Mouse (Mus musculus): ENCODE measurements around the gene Dkkl1. TPM values are rescaled to one million over a fixed set of nuclear protein-coding genes. Genes with fewer than 3 reads are reported as not detected.

Dkkl1 gene
- polyA plus RNA-seq, 1 experiment, result 4.2 TPM

DNA sequence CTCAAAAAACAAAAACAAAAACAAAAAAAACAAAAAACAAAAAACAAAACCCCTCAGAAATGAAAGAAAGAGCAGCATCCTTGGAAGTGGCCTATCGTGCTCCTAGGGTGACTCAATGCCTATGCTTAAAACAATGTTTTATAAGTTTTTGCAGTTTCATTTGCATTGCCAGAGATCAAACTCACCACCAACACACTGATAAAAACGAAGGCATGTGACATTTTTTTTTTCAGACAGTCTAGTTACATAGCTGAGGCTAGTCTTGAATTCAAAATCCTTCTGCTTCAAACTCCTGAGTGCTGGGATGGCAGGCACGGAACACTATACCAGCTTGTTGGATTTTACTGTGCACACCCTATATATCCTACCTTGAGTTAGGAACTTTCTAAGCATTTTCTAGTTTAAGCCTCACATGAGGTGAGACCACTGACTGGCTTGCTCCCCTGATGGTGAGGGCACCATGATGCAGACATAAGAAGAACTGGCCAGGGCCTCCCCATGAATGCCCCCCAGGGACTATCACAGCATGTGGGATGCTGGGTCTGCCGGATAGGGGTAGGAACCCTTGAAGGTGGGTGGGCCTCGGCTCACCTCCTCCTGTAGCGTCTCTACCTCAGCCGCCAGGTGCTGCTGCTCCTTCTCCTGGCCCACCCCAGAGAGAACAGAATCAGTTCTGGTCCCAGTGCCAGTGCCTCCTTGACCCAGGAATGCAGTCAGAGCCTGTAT, 19.2 kb downstream of the Dkkl1 start:
- Histone ChIP-seq H3K4me3 (ENCODE audit: low read depth, low read length) (no peak overlapping the region), H3K36me3 (ENCODE audit: control insufficient read depth, insufficient read depth, low read length, poor library complexity, severe bottlenecking) (no peaks in the 10 kb centered on the region), H3K4me1 (ENCODE audit: control insufficient read depth, insufficient read depth, low read length) (no peaks in the 10 kb centered on the region), H3K27ac (ENCODE audit: insufficient read depth, low read length) (no peak overlapping the region), H3K9ac (ENCODE audit: low read depth, poor library complexity, severe bottlenecking) (no peak overlapping the region), H3K9me3 (replicated peaks; ENCODE audit: control insufficient read depth, insufficient read depth, low read length, poor library complexity, severe bottlenecking) (no peaks in the 10 kb centered on the region), H3K27me3 (ENCODE audit: control insufficient read depth, insufficient read depth, low read length, poor library complexity, severe bottlenecking) (no peaks in the 10 kb centered on the region)
- TF ChIP-seq EP300 (IDR thresholded peaks at IDR 0.05; ENCODE audit: insufficient read depth, low read depth, low read length) (no peak), POLR2A (IDR thresholded peaks at IDR 0.05; ENCODE audit: insufficient read depth, low read length) (no peak), CTCF (IDR thresholded peaks at IDR 0.05; ENCODE audit: low read depth, low read length) (no peak)

GRCm38 (mm10) chr7:45191803-45192363, 20.1 kb downstream of the Dkkl1 start:
- H3K9me3 ChIP-seq (replicated peaks; ENCODE audit: control insufficient read depth, insufficient read depth, low read length, poor library complexity, severe bottlenecking), result no peaks in the 10 kb centered on the region
- H3K9ac ChIP-seq (ENCODE audit: low read depth, poor library complexity, severe bottlenecking), result no peak overlapping the region
- H3K4me1 ChIP-seq (ENCODE audit: control insufficient read depth, insufficient read depth, low read length), result no peaks in the 10 kb centered on the region
- H3K36me3 ChIP-seq (ENCODE audit: control insufficient read depth, insufficient read depth, low read length, poor library complexity, severe bottlenecking), result no peaks in the 10 kb centered on the region
- H3K4me3 ChIP-seq (ENCODE audit: low read depth, low read length), result no peak overlapping the region
- H3K27ac ChIP-seq (ENCODE audit: insufficient read depth, low read length), result no peak overlapping the region
- no peak for TF ChIP-seq EP300 (IDR thresholded peaks at IDR 0.05; ENCODE audit: insufficient read depth, low read depth, low read length)
- no peak for TF ChIP-seq POLR2A (IDR thresholded peaks at IDR 0.05; ENCODE audit: insufficient read depth, low read length)
- TF ChIP-seq CTCF (IDR thresholded peaks at IDR 0.05; ENCODE audit: low read depth, low read length), result no peak
- H3K27me3 ChIP-seq (ENCODE audit: control insufficient read depth, insufficient read depth, low read length, poor library complexity, severe bottlenecking), result no peaks in the 10 kb centered on the region

DNA sequence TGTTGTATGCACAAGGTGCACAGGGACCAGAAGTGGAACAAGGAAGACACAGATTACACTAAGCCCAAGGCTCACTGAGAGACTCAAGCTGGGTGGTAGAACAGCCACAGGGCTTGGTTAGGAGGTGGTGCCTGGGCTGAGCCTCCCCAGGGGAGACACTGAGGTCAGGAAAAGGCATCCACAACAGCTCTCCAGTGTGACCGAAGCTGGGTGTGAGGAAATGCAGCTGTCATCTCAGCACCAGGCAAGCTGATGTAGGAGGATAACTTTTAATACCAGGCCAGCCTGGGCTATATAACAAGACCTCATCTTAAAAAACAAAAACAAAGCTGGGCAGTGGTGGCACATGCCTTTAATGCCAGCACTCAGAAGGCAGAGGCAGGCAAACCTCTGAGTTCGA, 20.8 kb downstream of the Dkkl1 start:
- no peak overlapping the region for H3K9ac ChIP-seq (ENCODE audit: low read depth, poor library complexity, severe bottlenecking)
- no peak overlapping the region for H3K27ac ChIP-seq (ENCODE audit: insufficient read depth, low read length)
- no peaks in the 10 kb centered on the region for H3K9me3 ChIP-seq (replicated peaks; ENCODE audit: control insufficient read depth, insufficient read depth, low read length, poor library complexity, severe bottlenecking)
- H3K36me3 ChIP-seq (ENCODE audit: control insufficient read depth, insufficient read depth, low read length, poor library complexity, severe bottlenecking), result no peaks in the 10 kb centered on the region
- TF ChIP-seq EP300 (IDR thresholded peaks at IDR 0.05; ENCODE audit: insufficient read depth, low read depth, low read length) (no peak), POLR2A (IDR thresholded peaks at IDR 0.05; ENCODE audit: insufficient read depth, low read length) (no peak), CTCF (IDR thresholded peaks at IDR 0.05; ENCODE audit: low read depth, low read length) (no peak)
- no peaks in the 10 kb centered on the region for H3K4me1 ChIP-seq (ENCODE audit: control insufficient read depth, insufficient read depth, low read length)
- H3K4me3 ChIP-seq (ENCODE audit: low read depth, low read length), result no peak overlapping the region
- H3K27me3 ChIP-seq (ENCODE audit: control insufficient read depth, insufficient read depth, low read length, poor library complexity, severe bottlenecking), result no peaks in the 10 kb centered on the region

GRCm38 (mm10) chr7:45190186-45190585, 21.8 kb downstream of the Dkkl1 start:
- no peaks in the 10 kb centered on the region for H3K27me3 ChIP-seq (ENCODE audit: control insufficient read depth, insufficient read depth, low read length, poor library complexity, severe bottlenecking)
- no peaks in the 10 kb centered on the region for H3K9me3 ChIP-seq (replicated peaks; ENCODE audit: control insufficient read depth, insufficient read depth, low read length, poor library complexity, severe bottlenecking)
- H3K4me3 ChIP-seq (ENCODE audit: low read depth, low read length), result no peak overlapping the region
- TF ChIP-seq CTCF (IDR thresholded peaks at IDR 0.05; ENCODE audit: low read depth, low read length), result no peak
- TF ChIP-seq POLR2A (IDR thresholded peaks at IDR 0.05; ENCODE audit: insufficient read depth, low read length), result no peak
- no peaks in the 10 kb centered on the region for H3K4me1 ChIP-seq (ENCODE audit: control insufficient read depth, insufficient read depth, low read length)
- H3K36me3 ChIP-seq (ENCODE audit: control insufficient read depth, insufficient read depth, low read length, poor library complexity, severe bottlenecking), result no peaks in the 10 kb centered on the region
- H3K9ac ChIP-seq (ENCODE audit: low read depth, poor library complexity, severe bottlenecking), result no peak overlapping the region
- H3K27ac ChIP-seq (ENCODE audit: insufficient read depth, low read length), result no peak overlapping the region

DNA sequence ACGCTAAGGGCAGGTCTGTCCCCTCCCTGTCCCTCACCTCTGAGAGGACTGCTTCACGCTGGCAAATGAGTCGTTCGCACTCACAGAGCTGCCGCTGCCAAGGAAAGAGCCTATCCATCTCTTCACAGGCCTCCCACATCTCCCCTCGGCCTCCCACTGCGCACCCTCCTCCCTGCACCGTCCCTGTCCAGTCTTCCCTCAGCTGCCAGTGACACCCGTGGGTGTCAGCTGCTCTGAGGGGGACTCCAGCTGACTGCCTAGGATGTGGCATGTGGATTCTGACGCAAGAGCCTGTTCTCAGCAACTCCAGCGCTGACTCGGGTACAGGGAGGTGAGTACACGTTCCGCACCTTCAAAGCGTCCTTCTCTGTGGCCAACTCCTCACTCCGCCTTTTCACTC, 22.3 kb downstream of the Dkkl1 start:
- H3K4me3 ChIP-seq (ENCODE audit: low read depth, low read length), result peak overlapping the region; percentile 14
- H3K4me1 ChIP-seq (ENCODE audit: control insufficient read depth, insufficient read depth, low read length), result no peaks in the 10 kb centered on the region
- H3K9me3 ChIP-seq (replicated peaks; ENCODE audit: control insufficient read depth, insufficient read depth, low read length, poor library complexity, severe bottlenecking), result no peaks in the 10 kb centered on the region
- H3K27me3 ChIP-seq (ENCODE audit: control insufficient read depth, insufficient read depth, low read length, poor library complexity, severe bottlenecking), result no peaks in the 10 kb centered on the region
- H3K9ac ChIP-seq (ENCODE audit: low read depth, poor library complexity, severe bottlenecking), result no peak overlapping the region
- H3K27ac ChIP-seq (ENCODE audit: insufficient read depth, low read length), result no peak overlapping the region
- TF ChIP-seq CTCF (IDR thresholded peaks at IDR 0.05; ENCODE audit: low read depth, low read length) (no peak), POLR2A (IDR thresholded peaks at IDR 0.05; ENCODE audit: insufficient read depth, low read length) (no peak), EP300 (IDR thresholded peaks at IDR 0.05; ENCODE audit: insufficient read depth, low read depth, low read length) (no peak)
- H3K36me3 ChIP-seq (ENCODE audit: control insufficient read depth, insufficient read depth, low read length, poor library complexity, severe bottlenecking), result no peaks in the 10 kb centered on the region

GRCm38 (mm10) chr7:45185921-45186320, 26.0 kb downstream of the Dkkl1 start:
- H3K27ac ChIP-seq (ENCODE audit: insufficient read depth, low read length), result no peak overlapping the region
- no peak overlapping the region for H3K4me3 ChIP-seq (ENCODE audit: low read depth, low read length)
- no peak overlapping the region for H3K9ac ChIP-seq (ENCODE audit: low read depth, poor library complexity, severe bottlenecking)
- no peaks in the 10 kb centered on the region for H3K4me1 ChIP-seq (ENCODE audit: control insufficient read depth, insufficient read depth, low read length)
- H3K27me3 ChIP-seq (ENCODE audit: control insufficient read depth, insufficient read depth, low read length, poor library complexity, severe bottlenecking), result no peaks in the 10 kb centered on the region
- H3K36me3 ChIP-seq (ENCODE audit: control insufficient read depth, insufficient read depth, low read length, poor library complexity, severe bottlenecking), result no peaks in the 10 kb centered on the region
- H3K9me3 ChIP-seq (replicated peaks; ENCODE audit: control insufficient read depth, insufficient read depth, low read length, poor library complexity, severe bottlenecking), result no peaks in the 10 kb centered on the region
- no peak for TF ChIP-seq POLR2A (IDR thresholded peaks at IDR 0.05; ENCODE audit: insufficient read depth, low read length)
- no peak for TF ChIP-seq EP300 (IDR thresholded peaks at IDR 0.05; ENCODE audit: insufficient read depth, low read depth, low read length)
- TF ChIP-seq CTCF (IDR thresholded peaks at IDR 0.05; ENCODE audit: low read depth, low read length), result no peak
